Mouse (Mus musculus): ENCODE measurements around the gene Mrpl34. TPM values are rescaled to one million over a fixed set of nuclear protein-coding genes. Genes with fewer than 3 reads are reported as not detected.

Gene Mrpl34
- polyA plus RNA-seq, 1 experiment from 2014 or later, result 180 TPM

GRCm38 (mm10) chr8:71487691-71488445 lies 23.1 kb downstream of the Mrpl34 start, which contains the start of gene Gtpbp3:
Gene Gtpbp3, plus strand, starts transcription at chr8:71488103.
- Histone ChIP-seq H3K9ac (replicated peaks; ENCODE audit: low read length) (peak within 1 kb of the TSS; percentile 82), H3K4me3 (ENCODE audit: low read depth, low read length) (peak within 1 kb of the TSS; percentile 87), H3K4me1 (ENCODE audit: control insufficient read depth, insufficient read depth, low read length) (peaks cover 2% of the 10 kb centered on the region; the same call in 1 of the 2 replicates), H3K36me3 (replicated peaks; ENCODE audit: control insufficient read depth, insufficient read depth, low read depth, low read length) (peaks cover 11% of the 10 kb centered on the region), H3K27me3 (ENCODE audit: control insufficient read depth, insufficient read depth, low read length) (no peaks in the 10 kb centered on the region), H3K27ac (replicated peaks; ENCODE audit: low read depth, low read length) (peak within 1 kb of the TSS; percentile 87), H3K4me2 (ENCODE audit: low read depth, low read length) (peak within 1 kb of the TSS; percentile 99), H3K9me3 (replicated peaks; ENCODE audit: control insufficient read depth, low read length) (no peaks in the 10 kb centered on the region)
- DNase-seq (ENCODE audit: low spot score) (peak; percentile 91), ATAC-seq (replicated peaks; ENCODE audit: insufficient number of reproducible peaks, low FRiP score, low TSS enrichment, low read depth) (peak; percentile 46; the same call in 1 of the 2 replicates)
- WGBS, result under 1% methylated on average over 33 of the region's 33 CpGs

- H3K4me1 ChIP-seq (ENCODE audit: control insufficient read depth, insufficient read depth, low read length), result peaks cover 2% of the 10 kb centered on the region; the same call in 1 of the 2 replicates
- H3K27me3 ChIP-seq (ENCODE audit: control insufficient read depth, insufficient read depth, low read length), result no peaks in the 10 kb centered on the region
- under 1% methylated on average over 22 of the region's 22 CpGs for WGBS
- H3K9me3 ChIP-seq (replicated peaks; ENCODE audit: control insufficient read depth, low read length), result no peaks in the 10 kb centered on the region
- peak overlapping the region; percentile 82 for H3K9ac ChIP-seq (replicated peaks; ENCODE audit: low read length)
- peak overlapping the region; percentile 87 for H3K27ac ChIP-seq (replicated peaks; ENCODE audit: low read depth, low read length)
- peaks cover 12% of the 10 kb centered on the region for H3K36me3 ChIP-seq (replicated peaks; ENCODE audit: control insufficient read depth, insufficient read depth, low read depth, low read length)
- peak overlapping the region; percentile 87 for H3K4me3 ChIP-seq (ENCODE audit: low read depth, low read length)
- H3K4me2 ChIP-seq (ENCODE audit: low read depth, low read length), result peak overlapping the region; percentile 99
- peak; percentile 96 for DNase-seq (ENCODE audit: low spot score)
- peak; percentile 76 for ATAC-seq (replicated peaks; ENCODE audit: insufficient number of reproducible peaks, low FRiP score, low TSS enrichment, low read depth)
Measured at GRCm38 (mm10) chr8:71488454-71488853, 23.7 kb downstream of the Mrpl34 start.

GRCm38 (mm10) chr8:71495039-71495438 lies 30.3 kb downstream of the Mrpl34 start:
- no peaks in the 10 kb centered on the region for H3K27me3 ChIP-seq (ENCODE audit: control insufficient read depth, insufficient read depth, low read length)
- no peak for ATAC-seq (replicated peaks; ENCODE audit: insufficient number of reproducible peaks, low FRiP score, low TSS enrichment, low read depth)
- no peak overlapping the region for H3K9ac ChIP-seq (replicated peaks; ENCODE audit: low read length)
- peak overlapping the region; percentile 19 for H3K4me2 ChIP-seq (ENCODE audit: low read depth, low read length)
- DNase-seq (ENCODE audit: low spot score), result peak; percentile 89
- peaks cover 10% of the 10 kb centered on the region for H3K36me3 ChIP-seq (replicated peaks; ENCODE audit: control insufficient read depth, insufficient read depth, low read depth, low read length)
- H3K27ac ChIP-seq (replicated peaks; ENCODE audit: low read depth, low read length), result no peak overlapping the region
- H3K9me3 ChIP-seq (replicated peaks; ENCODE audit: control insufficient read depth, low read length), result no peaks in the 10 kb centered on the region
- H3K4me3 ChIP-seq (ENCODE audit: low read depth, low read length), result no peak overlapping the region
- peaks cover 8% of the 10 kb centered on the region for H3K4me1 ChIP-seq (ENCODE audit: control insufficient read depth, insufficient read depth, low read length)
- WGBS, result 22% methylated on average over 15 of the region's 16 CpGs

- ATAC-seq (replicated peaks; ENCODE audit: insufficient number of reproducible peaks, low FRiP score, low TSS enrichment, low read depth) (no peak), DNase-seq (ENCODE audit: low spot score) (no peak)
- WGBS, result 96% methylated on average over 5 of the region's 5 CpGs
- Histone ChIP-seq H3K4me1 (ENCODE audit: control insufficient read depth, insufficient read depth, low read length) (peaks cover 8% of the 10 kb centered on the region), H3K9ac (replicated peaks; ENCODE audit: low read length) (no peak overlapping the region), H3K4me3 (ENCODE audit: low read depth, low read length) (no peak overlapping the region), H3K27ac (replicated peaks; ENCODE audit: low read depth, low read length) (no peak overlapping the region), H3K27me3 (ENCODE audit: control insufficient read depth, insufficient read depth, low read length) (no peaks in the 10 kb centered on the region), H3K36me3 (replicated peaks; ENCODE audit: control insufficient read depth, insufficient read depth, low read depth, low read length) (peaks cover 7% of the 10 kb centered on the region), H3K4me2 (ENCODE audit: low read depth, low read length) (no peak overlapping the region), H3K9me3 (replicated peaks; ENCODE audit: control insufficient read depth, low read length) (no peaks in the 10 kb centered on the region)
Measured at GRCm38 (mm10) chr8:71495811-71496210, 31.1 kb downstream of the Mrpl34 start.

- DNase-seq (ENCODE audit: low spot score) (no peak), ATAC-seq (replicated peaks; ENCODE audit: insufficient number of reproducible peaks, low FRiP score, low TSS enrichment, low read depth) (no peak)
- Histone ChIP-seq H3K9me3 (replicated peaks; ENCODE audit: control insufficient read depth, low read length) (no peaks in the 10 kb centered on the region), H3K4me2 (ENCODE audit: low read depth, low read length) (no peak overlapping the region), H3K27me3 (ENCODE audit: control insufficient read depth, insufficient read depth, low read length) (no peaks in the 10 kb centered on the region), H3K27ac (replicated peaks; ENCODE audit: low read depth, low read length) (no peak overlapping the region), H3K4me1 (ENCODE audit: control insufficient read depth, insufficient read depth, low read length) (peaks cover 8% of the 10 kb centered on the region), H3K9ac (replicated peaks; ENCODE audit: low read length) (no peak overlapping the region), H3K36me3 (replicated peaks; ENCODE audit: control insufficient read depth, insufficient read depth, low read depth, low read length) (peaks cover 7% of the 10 kb centered on the region), H3K4me3 (ENCODE audit: low read depth, low read length) (no peak overlapping the region)
- 24% methylated on average over 11 of the region's 11 CpGs for WGBS
Measured at GRCm38 (mm10) chr8:71496481-71496880, 31.7 kb downstream of the Mrpl34 start.

- Histone ChIP-seq H3K4me3 (ENCODE audit: low read depth, low read length) (no peak overlapping the region), H3K4me2 (ENCODE audit: low read depth, low read length) (no peak overlapping the region), H3K9me3 (replicated peaks; ENCODE audit: control insufficient read depth, low read length) (no peaks in the 10 kb centered on the region), H3K4me1 (ENCODE audit: control insufficient read depth, insufficient read depth, low read length) (peaks cover 8% of the 10 kb centered on the region), H3K27ac (replicated peaks; ENCODE audit: low read depth, low read length) (no peak overlapping the region), H3K36me3 (replicated peaks; ENCODE audit: control insufficient read depth, insufficient read depth, low read depth, low read length) (peaks cover 7% of the 10 kb centered on the region), H3K27me3 (ENCODE audit: control insufficient read depth, insufficient read depth, low read length) (no peaks in the 10 kb centered on the region), H3K9ac (replicated peaks; ENCODE audit: low read length) (no peak overlapping the region)
- no peak for ATAC-seq (replicated peaks; ENCODE audit: insufficient number of reproducible peaks, low FRiP score, low TSS enrichment, low read depth)
- DNase-seq (ENCODE audit: low spot score), result no peak
- 87% methylated on average over 1 of the region's 1 CpGs for WGBS
Measured at GRCm38 (mm10) chr8:71497077-71497645, 32.4 kb downstream of the Mrpl34 start.

- H3K27me3 ChIP-seq (ENCODE audit: control insufficient read depth, insufficient read depth, low read length), result no peaks in the 10 kb centered on the region
- H3K36me3 ChIP-seq (replicated peaks; ENCODE audit: control insufficient read depth, insufficient read depth, low read depth, low read length), result no peaks in the 10 kb centered on the region; the same call in 1 of the 2 replicates
- H3K4me1 ChIP-seq (ENCODE audit: control insufficient read depth, insufficient read depth, low read length), result peaks cover 8% of the 10 kb centered on the region
- no peak overlapping the region for H3K4me3 ChIP-seq (ENCODE audit: low read depth, low read length)
- 0 out of 2 replicates have a peak overlapping the region, but pooled peaks have one; percentile 21 for H3K27ac ChIP-seq (replicated peaks; ENCODE audit: low read depth, low read length)
- WGBS, result 25% methylated on average over 11 of the region's 15 CpGs
- ATAC-seq (replicated peaks; ENCODE audit: insufficient number of reproducible peaks, low FRiP score, low TSS enrichment, low read depth), result no peak
- peak; percentile 30 for DNase-seq (ENCODE audit: low spot score)
- no peak overlapping the region for H3K4me2 ChIP-seq (ENCODE audit: low read depth, low read length)
- H3K9ac ChIP-seq (replicated peaks; ENCODE audit: low read length), result 0 out of 2 replicates have a peak overlapping the region, but pooled peaks have one; percentile 14
- no peaks in the 10 kb centered on the region for H3K9me3 ChIP-seq (replicated peaks; ENCODE audit: control insufficient read depth, low read length)
Measured at GRCm38 (mm10) chr8:71497881-71498501, 33.2 kb downstream of the Mrpl34 start.

Measured in embryonic facial prominence, embryonic 11.5 days (tissue).